Mouse (Mus musculus): Measurements from ENCODE around the gene C530008M17Rik.

DNA sequence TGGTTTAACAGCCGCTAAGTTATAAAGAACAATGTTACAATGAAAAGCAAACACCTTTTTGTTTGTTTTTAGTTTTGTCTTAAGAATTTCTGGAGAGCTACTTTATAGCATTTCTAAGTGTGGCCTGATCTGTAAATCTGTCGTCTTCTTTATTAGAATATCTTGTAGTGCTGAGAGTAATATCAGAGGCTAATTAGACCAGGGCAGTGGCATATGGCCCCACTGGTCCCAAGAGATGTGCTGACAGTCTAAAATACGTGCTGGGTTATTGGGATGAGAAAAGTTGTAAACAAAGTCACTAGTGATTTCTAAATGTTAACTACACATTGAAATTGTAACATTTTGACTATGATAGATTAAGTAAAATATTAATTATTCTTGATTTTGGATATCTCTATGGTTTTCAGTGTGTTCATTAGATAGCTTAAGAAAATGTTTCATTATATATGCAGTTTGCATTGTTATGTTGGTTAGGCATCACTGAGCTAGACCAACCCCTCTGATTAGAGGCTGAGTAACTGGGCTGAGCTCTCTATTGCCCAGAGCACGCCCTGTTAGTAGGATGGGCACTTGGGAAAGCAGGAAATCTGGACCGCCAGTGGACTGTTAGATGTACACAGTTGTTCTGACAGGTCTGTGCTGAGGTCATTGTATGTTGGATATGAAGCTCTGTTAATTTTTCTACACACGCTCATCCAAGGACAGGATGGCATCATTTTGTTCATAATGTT lies 9.9 kb downstream of the C530008M17Rik start:
- TF ChIP-seq CTCF (conservative IDR thresholded peaks at IDR 0.05 in 1 of 2, IDR thresholded peaks at IDR 0.05 in 1 of 2; ENCODE audit: low read depth in 2 of 2, low read length in 2 of 2) (no peak), EP300 (IDR thresholded peaks at IDR 0.05; ENCODE audit: low read length) (no peak), POLR2A (IDR thresholded peaks at IDR 0.05; ENCODE audit: low read depth, low read length) (no peak), HCFC1 (IDR thresholded peaks at IDR 0.05; ENCODE audit: low read depth, low read length) (no peak), ZNF384 (IDR thresholded peaks at IDR 0.05; ENCODE audit: low read depth, low read length) (no peak), MAZ (IDR thresholded peaks at IDR 0.05; ENCODE audit: low read depth, low read length) (no peak), NRF1 (IDR thresholded peaks at IDR 0.05; ENCODE audit: low read depth, low read length) (no peak), RAD21 (IDR thresholded peaks at IDR 0.05; ENCODE audit: low read depth, low read length) (no peak), KAT2A (IDR thresholded peaks at IDR 0.05; ENCODE audit: insufficient replicate concordance, low read length) (no peak), MAFK (IDR thresholded peaks at IDR 0.05; ENCODE audit: insufficient replicate concordance, low read length) (no peak), ZKSCAN1 (IDR thresholded peaks at IDR 0.05; ENCODE audit: borderline replicate concordance, low read depth, low read length) (no peak)

Measured in CH12.LX (cell line).